Mouse (Mus musculus): ENCODE results near the gene Afap1l2.

DNA sequence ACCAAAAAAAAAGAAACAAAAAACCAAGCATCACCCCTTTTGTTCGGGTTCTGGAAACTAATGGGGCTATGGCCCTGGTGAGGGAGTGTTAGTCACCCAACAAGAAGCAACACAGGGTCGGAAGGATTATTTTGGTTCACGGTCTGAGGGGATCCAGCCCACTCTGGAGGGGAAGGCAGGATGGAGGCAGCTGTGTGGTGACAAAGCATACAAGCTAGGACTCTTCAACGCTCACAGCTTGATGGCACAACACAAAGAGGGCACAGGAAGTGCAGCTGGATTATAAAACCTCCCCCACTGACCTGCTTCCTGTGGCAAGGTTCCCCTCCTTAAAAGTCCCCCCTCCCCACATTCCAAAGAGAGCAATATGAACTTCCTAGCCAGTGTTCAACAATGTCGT, 44.2 kb downstream of the Afap1l2 start:
- TF ChIP-seq CTCF (IDR thresholded peaks at IDR 0.05; ENCODE audit: low read depth, low read length) (no peak), POLR2A (IDR thresholded peaks at IDR 0.05; ENCODE audit: extremely low read depth, insufficient read depth, low read length) (no peak)
